8 mouse cellular contexts compared by ENCODE assay signal in genomic region chr10:115013491-115014001, GRCm38 (mm10).
DNase-seq lines count a peak whose midpoint lies in the region; ATAC-seq and TF ChIP-seq lines count a peak whose summit lies in the region.
"Had no signal": no experiment of that assay in that cellular context is flagged by ENCODE, and none has a peak within 500 bp of the region (broad histone marks: within the 10 kb centered on the region; RNA-seq: fewer than 3 reads in every experiment).

No protein-coding gene starts in this region.

- no peak for ATAC-seq in lung, embryonic 15.5 days (ENCODE audit: borderline replicate concordance, extremely low read depth, low FRiP score, low TSS enrichment)

- H3K9me3 ChIP-seq in lung, embryonic 15.5 days: no peaks in the 10 kb centered on the region

- no peaks in the 10 kb centered on the region for H3K27me3 ChIP-seq in lung, embryonic 15.5 days

- 18% methylated on average over 11 of the region's 11 CpGs for WGBS in lung, embryonic 15.5 days
- WGBS in lung, adult 2 months: 28% methylated on average over 11 of the region's 11 CpGs

- 0 out of 2 replicates have a peak overlapping the region, but pooled peaks have one; percentile 18 for H3K4me2 ChIP-seq in lung, embryonic 15.5 days

- no peaks in the 10 kb centered on the region for H3K4me1 ChIP-seq in lung, embryonic 15.5 days
- H3K4me1 ChIP-seq in lung, adult 2 months (ENCODE audit: control insufficient read depth, insufficient read depth, low read length): no peaks in the 10 kb centered on the region

- no peak overlapping the region for H3K27ac ChIP-seq in lung, embryonic 15.5 days

- no peak overlapping the region for H3K9ac ChIP-seq in lung, embryonic 15.5 days

- TF ChIP-seq POLR2A in lung, adult 2 months (IDR thresholded peaks at IDR 0.05; ENCODE audit: borderline replicate concordance, extremely low read depth, low read depth, low read length): no peak

- H3K4me3 ChIP-seq in lung, embryonic 15.5 days: no peak overlapping the region
- no peak overlapping the region for H3K4me3 ChIP-seq in lung, adult 2 months (replicated peaks; ENCODE audit: extremely low read depth, low read depth, low read length)

- no peak for TF ChIP-seq CTCF in lung, adult 2 months (IDR thresholded peaks at IDR 0.05; ENCODE audit: insufficient read depth, low read length)

- H3K36me3 ChIP-seq in lung, embryonic 15.5 days: no peaks in the 10 kb centered on the region

- DNase-seq in lung, adult 2 months: no peak
- peak; percentile 27 for DNase-seq in embryo, embryonic 11 days
- DNase-seq in layer of hippocampus, postnatal 10 days (ENCODE audit: low spot score in 2 of 2): peak; percentile 17 to 35
- DNase-seq in right cerebral cortex, postnatal 4 days: peak; percentile 28
- DNase-seq in heart, postnatal 25 days (ENCODE audit: low spot score): no peak
- DNase-seq in thymus, postnatal 25 days: no peak
- DNase-seq: kidney, postnatal 36 days had no signal

- intact Hi-C loops in heart, postnatal 25 days (cut with DNase I): no loop called here

Comparison
In these comparisons a context has a peak if more than half of its experiments do, and no peak if none do; other contexts are left out.
1. DNase-seq: peak in embryo, embryonic 11 days (single experiment), layer of hippocampus, postnatal 10 days (2 of 2) and right cerebral cortex, postnatal 4 days (single experiment); none in lung, adult 2 months (single experiment), heart, postnatal 25 days (single experiment) and thymus, postnatal 25 days (single experiment).